Mouse (Mus musculus) adrenal gland, postnatal 14 days (tissue): ENCODE measurements at regions not wholly inside any gene's neighbourhood (a gene's known extent, or its start where the extent isn't known, plus 50 kb on each side); places are given as distances from the start of the nearest gene placed in this dataset.

ENCODE experiments used
- DNase-seq: peaks from one replicate; pipeline ENCODE4 v3.0.0; 2021; ENCODE audit warnings: mixed read lengths

- peak; percentile 95 for DNase-seq
These were observed 2140.3 kb upstream of the Cdh20 start for GRCm38 (mm10) chr1:102628061-102628460.

GRCm38 (mm10) chr1:102644379-102644778, 2123.9 kb upstream of the Cdh20 start:
- no peak for DNase-seq

- DNase-seq = no peak
These were observed 2080.8 kb upstream of the Cdh20 start for GRCm38 (mm10) chr1:102687367-102688070.

GRCm38 (mm10) chr1:102716459-102716858, 2051.9 kb upstream of the Cdh20 start:
- no peak for DNase-seq

GRCm38 (mm10) chr1:102733991-102734390, 2034.3 kb upstream of the Cdh20 start:
- DNase-seq = no peak

- no peak for DNase-seq
These were observed 2032.9 kb upstream of the Cdh20 start for GRCm38 (mm10) chr1:102735392-102735791.

GRCm38 (mm10) chr1:102757941-102758340, 2010.4 kb upstream of the Cdh20 start:
- DNase-seq = no peak
